Mouse (Mus musculus): ENCODE results near the gene Psg22.
"Not testable (repeated sequence)": the region's sequence is repeated elsewhere in the genome, so short reads cannot be mapped to it uniquely, and the experiment has no call there.

DNA sequence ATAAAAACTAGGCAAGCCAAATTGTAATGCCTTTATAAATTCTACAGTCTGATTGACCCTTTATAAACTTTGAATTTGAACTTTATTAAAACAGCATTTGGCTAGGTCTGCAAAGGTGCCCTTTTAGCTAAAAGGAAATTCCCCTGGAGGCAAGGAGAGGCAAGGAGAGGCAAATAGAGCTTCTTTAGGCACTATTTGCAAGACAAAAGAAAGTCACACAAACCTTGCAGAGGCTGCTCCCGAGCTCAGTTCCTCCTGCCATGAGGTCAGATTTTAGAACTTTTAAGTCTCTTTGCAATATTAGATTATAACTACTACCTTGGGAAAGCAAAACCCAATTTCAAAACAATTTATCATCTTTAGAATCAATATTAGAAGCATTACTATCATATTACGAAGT is 29.5 kb downstream of the Psg22 start:
- TF ChIP-seq CTCF (IDR thresholded peaks at IDR 0.05; ENCODE audit: borderline replicate concordance, control insufficient read depth, extremely low read depth, insufficient read depth, low read length, poor library complexity); POLR2A (IDR thresholded peaks at IDR 0.05; ENCODE audit: control insufficient read depth, extremely low read depth, insufficient read depth, low read length, poor library complexity): not testable (repeated sequence)

All from thymus, adult 2 months (tissue).